Mouse (Mus musculus): Measurements from ENCODE around the gene Apom. TPM values are rescaled to one million over a fixed set of nuclear protein-coding genes. Genes with fewer than 3 reads are reported as not detected.

Gene Apom
- polyA plus RNA-seq, 1 experiment from 2014 or later, result 34.0 TPM

DNA sequence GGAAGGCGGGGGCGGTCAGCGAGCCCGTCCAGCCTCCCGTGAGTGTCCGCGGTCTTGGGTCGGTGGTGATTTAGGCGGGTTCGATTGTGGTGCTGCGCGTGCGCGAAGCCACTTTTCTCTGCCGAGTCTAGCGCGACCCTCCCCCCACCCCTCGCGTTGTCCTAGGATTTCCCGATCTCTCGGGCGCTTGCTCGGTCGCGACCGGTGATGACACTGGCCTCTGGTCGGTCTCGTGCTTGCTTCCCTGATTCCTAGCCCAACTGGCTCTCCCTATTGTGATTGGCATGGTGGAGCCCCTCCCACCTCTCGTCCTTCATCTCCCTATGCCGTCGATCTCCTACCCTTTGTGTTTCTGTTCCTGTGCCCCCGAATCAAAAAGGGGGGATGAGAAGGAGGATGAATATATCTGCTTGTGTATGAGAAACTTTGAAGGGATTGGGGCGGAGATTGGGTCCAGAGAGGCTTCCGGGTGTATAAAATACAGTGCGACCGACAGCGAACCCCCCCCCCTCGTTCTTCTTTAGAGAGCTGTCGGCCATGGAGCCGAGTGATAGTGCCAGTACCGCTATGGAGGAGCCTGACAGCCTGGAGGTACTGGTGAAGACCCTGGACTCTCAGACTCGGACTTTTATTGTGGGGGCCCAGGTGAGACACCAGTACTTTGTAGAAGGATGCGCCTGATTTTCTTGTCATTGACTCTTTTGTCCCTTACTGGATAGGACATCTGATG is 3.9 kb upstream of the Apom start:
- ATAC-seq (ENCODE audit: insufficient read depth, low FRiP score), result peak; percentile 41
- no peaks in the 10 kb centered on the region for H3K36me3 ChIP-seq (ENCODE audit: control insufficient read depth, insufficient read depth, low read length)
- no peaks in the 10 kb centered on the region for H3K9me3 ChIP-seq (replicated peaks; ENCODE audit: control insufficient read depth, low read length)
- H3K4me1 ChIP-seq (ENCODE audit: control insufficient read depth, insufficient read depth, low read length), result peaks cover 14% of the 10 kb centered on the region
- H3K27me3 ChIP-seq (ENCODE audit: control insufficient read depth, insufficient read depth, low read length), result no peaks in the 10 kb centered on the region
- H3K9ac ChIP-seq (ENCODE audit: low read length), result peak overlapping the region; percentile 89
- peak overlapping the region; percentile 90 for H3K4me2 ChIP-seq (ENCODE audit: low read depth, low read length)
- peak overlapping the region; percentile 97 for H3K27ac ChIP-seq (ENCODE audit: low read length)
- WGBS, result under 1% methylated on average over 43 of the region's 43 CpGs
- H3K4me3 ChIP-seq (replicated peaks; ENCODE audit: low read length), result peak overlapping the region; percentile 77

GRCm38 (mm10) chr17:35134801-35135590 is 3.1 kb upstream of the Apom start, which contains the start of gene Bag6:
Gene Bag6 (plus strand): TSS chr17:35135178.
- H3K36me3 ChIP-seq (ENCODE audit: control insufficient read depth, insufficient read depth, low read length), result no peaks in the 10 kb centered on the region
- H3K4me2 ChIP-seq (ENCODE audit: low read depth, low read length), result peak within 1 kb of the TSS; percentile 90
- peak; percentile 96 for ATAC-seq (ENCODE audit: insufficient read depth, low FRiP score)
- H3K4me1 ChIP-seq (ENCODE audit: control insufficient read depth, insufficient read depth, low read length), result peaks cover 14% of the 10 kb centered on the region
- under 1% methylated on average over 66 of the region's 66 CpGs for WGBS
- H3K9ac ChIP-seq (ENCODE audit: low read length), result peak within 1 kb of the TSS; percentile 89
- peak within 1 kb of the TSS; percentile 97 for H3K27ac ChIP-seq (ENCODE audit: low read length)
- no peaks in the 10 kb centered on the region for H3K9me3 ChIP-seq (replicated peaks; ENCODE audit: control insufficient read depth, low read length)
- no peaks in the 10 kb centered on the region for H3K27me3 ChIP-seq (ENCODE audit: control insufficient read depth, insufficient read depth, low read length)
- H3K4me3 ChIP-seq (replicated peaks; ENCODE audit: low read length), result peak within 1 kb of the TSS; percentile 77

DNA sequence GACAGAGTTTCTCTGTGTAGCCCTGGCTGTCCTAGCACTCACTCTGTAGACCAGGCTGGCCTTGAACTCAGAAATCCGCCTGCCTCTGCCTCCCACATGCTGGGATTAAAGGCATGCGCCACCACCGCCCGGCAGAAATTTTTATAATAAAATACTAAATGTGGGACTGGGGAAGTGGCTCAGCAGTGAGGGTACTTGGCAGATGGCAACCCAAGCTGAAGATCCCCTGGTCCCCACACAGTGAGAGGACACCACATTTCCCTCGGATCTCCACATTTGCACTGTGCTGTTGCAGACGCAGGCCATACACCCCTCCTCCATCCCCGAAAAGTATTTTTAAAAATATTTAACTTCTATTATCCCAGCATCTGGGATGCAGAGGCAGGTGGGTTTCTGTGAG is 1.7 kb upstream of the Apom start:
- 96% methylated on average over 7 of the region's 7 CpGs for WGBS
- Histone ChIP-seq H3K9me3 (replicated peaks; ENCODE audit: control insufficient read depth, low read length) (no peaks in the 10 kb centered on the region), H3K9ac (ENCODE audit: low read length) (no peak overlapping the region), H3K27me3 (ENCODE audit: control insufficient read depth, insufficient read depth, low read length) (no peaks in the 10 kb centered on the region), H3K36me3 (ENCODE audit: control insufficient read depth, insufficient read depth, low read length) (no peaks in the 10 kb centered on the region), H3K4me3 (replicated peaks; ENCODE audit: low read length) (no peak overlapping the region), H3K27ac (ENCODE audit: low read length) (no peak overlapping the region), H3K4me2 (ENCODE audit: low read depth, low read length) (no peak overlapping the region), H3K4me1 (ENCODE audit: control insufficient read depth, insufficient read depth, low read length) (peaks cover 15% of the 10 kb centered on the region)
- ATAC-seq (ENCODE audit: insufficient read depth, low FRiP score), result no peak

- H3K4me2 ChIP-seq (ENCODE audit: low read depth, low read length), result no peak overlapping the region
- peaks cover 19% of the 10 kb centered on the region for H3K4me1 ChIP-seq (ENCODE audit: control insufficient read depth, insufficient read depth, low read length)
- 67% methylated on average over 3 of the region's 3 CpGs for WGBS
- H3K27ac ChIP-seq (ENCODE audit: low read length), result no peak overlapping the region
- ATAC-seq (ENCODE audit: insufficient read depth, low FRiP score), result no peak
- H3K4me3 ChIP-seq (replicated peaks; ENCODE audit: low read length), result no peak overlapping the region
- no peaks in the 10 kb centered on the region for H3K9me3 ChIP-seq (replicated peaks; ENCODE audit: control insufficient read depth, low read length)
- H3K27me3 ChIP-seq (ENCODE audit: control insufficient read depth, insufficient read depth, low read length), result no peaks in the 10 kb centered on the region
- H3K36me3 ChIP-seq (ENCODE audit: control insufficient read depth, insufficient read depth, low read length), result no peaks in the 10 kb centered on the region
- no peak overlapping the region for H3K9ac ChIP-seq (ENCODE audit: low read length)
Measured at GRCm38 (mm10) chr17:35132174-35132560, 317 bp upstream of the Apom start.

DNA sequence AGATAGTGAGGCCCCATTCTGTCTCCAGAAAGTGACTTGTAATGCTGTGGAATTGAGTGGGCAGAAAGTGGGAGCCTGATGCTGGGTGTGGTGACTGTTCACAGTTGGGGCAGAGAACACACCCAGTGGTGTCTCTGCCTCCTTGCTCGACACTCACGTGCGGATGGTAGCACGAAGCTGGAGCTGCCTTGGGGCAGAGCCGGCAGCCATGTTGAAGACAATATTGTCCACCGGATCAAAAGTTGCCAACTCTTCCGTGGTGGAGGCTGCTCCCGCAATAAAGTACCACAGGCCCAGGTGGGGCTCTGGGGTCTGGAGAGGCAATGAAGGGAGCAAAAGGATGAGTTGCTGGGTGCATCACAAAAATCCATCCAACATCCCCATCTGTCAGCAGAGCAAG is 812 bp downstream of the Apom start:
- WGBS, result 88% methylated on average over 8 of the region's 8 CpGs
- ATAC-seq (ENCODE audit: insufficient read depth, low FRiP score), result no peak
- Histone ChIP-seq H3K4me1 (ENCODE audit: control insufficient read depth, insufficient read depth, low read length) (peaks cover 15% of the 10 kb centered on the region), H3K27ac (ENCODE audit: low read length) (no peak overlapping the region), H3K4me2 (ENCODE audit: low read depth, low read length) (no peak overlapping the region), H3K4me3 (replicated peaks; ENCODE audit: low read length) (no peak overlapping the region), H3K36me3 (ENCODE audit: control insufficient read depth, insufficient read depth, low read length) (no peaks in the 10 kb centered on the region), H3K9me3 (replicated peaks; ENCODE audit: control insufficient read depth, low read length) (no peaks in the 10 kb centered on the region), H3K27me3 (ENCODE audit: control insufficient read depth, insufficient read depth, low read length) (no peaks in the 10 kb centered on the region), H3K9ac (ENCODE audit: low read length) (no peak overlapping the region)

DNA sequence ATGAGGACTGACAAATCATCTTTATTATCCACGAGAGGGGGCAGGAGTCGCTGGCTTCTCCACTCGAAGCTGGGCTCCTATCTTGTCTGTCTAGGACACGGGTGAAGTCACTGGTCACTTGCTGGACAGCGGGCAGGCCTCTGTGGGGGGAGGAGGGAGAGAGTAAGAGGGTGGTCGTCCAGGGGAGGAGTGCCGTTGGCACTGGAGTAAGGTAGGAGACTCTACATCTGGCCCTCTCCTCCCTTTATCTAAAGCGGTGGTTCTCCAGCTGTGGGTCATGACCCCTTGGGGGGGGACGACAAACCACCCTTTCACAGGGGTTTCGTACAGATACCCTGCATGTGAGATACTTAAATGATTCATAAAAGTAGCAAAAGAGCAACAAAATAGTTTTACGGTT is 2.9 kb downstream of the Apom start:
- no peak overlapping the region for H3K4me3 ChIP-seq (replicated peaks; ENCODE audit: low read length)
- no peak overlapping the region for H3K4me2 ChIP-seq (ENCODE audit: low read depth, low read length)
- WGBS, result 69% methylated on average over 11 of the region's 11 CpGs
- H3K9me3 ChIP-seq (replicated peaks; ENCODE audit: control insufficient read depth, low read length), result no peaks in the 10 kb centered on the region
- no peaks in the 10 kb centered on the region for H3K36me3 ChIP-seq (ENCODE audit: control insufficient read depth, insufficient read depth, low read length)
- H3K27ac ChIP-seq (ENCODE audit: low read length), result no peak overlapping the region
- peak overlapping the region; percentile 39; the same call in 1 of the 2 replicates for H3K9ac ChIP-seq (ENCODE audit: low read length)
- peaks cover 23% of the 10 kb centered on the region for H3K4me1 ChIP-seq (ENCODE audit: control insufficient read depth, insufficient read depth, low read length)
- no peaks in the 10 kb centered on the region for H3K27me3 ChIP-seq (ENCODE audit: control insufficient read depth, insufficient read depth, low read length)
- ATAC-seq (ENCODE audit: insufficient read depth, low FRiP score), result no peak

- Histone ChIP-seq H3K36me3 (ENCODE audit: control insufficient read depth, insufficient read depth, low read length) (no peaks in the 10 kb centered on the region), H3K9ac (ENCODE audit: low read length) (peak overlapping the region; percentile 83), H3K9me3 (replicated peaks; ENCODE audit: control insufficient read depth, low read length) (no peaks in the 10 kb centered on the region), H3K27me3 (ENCODE audit: control insufficient read depth, insufficient read depth, low read length) (no peaks in the 10 kb centered on the region), H3K27ac (ENCODE audit: low read length) (peak overlapping the region; percentile 90; the same call in 1 of the 2 replicates), H3K4me1 (ENCODE audit: control insufficient read depth, insufficient read depth, low read length) (peaks cover 31% of the 10 kb centered on the region), H3K4me3 (replicated peaks; ENCODE audit: low read length) (peak overlapping the region; percentile 59), H3K4me2 (ENCODE audit: low read depth, low read length) (peak overlapping the region; percentile 79)
- no peak for ATAC-seq (ENCODE audit: insufficient read depth, low FRiP score)
- 52% methylated on average over 13 of the region's 13 CpGs for WGBS
Measured at GRCm38 (mm10) chr17:35127017-35127416, 4.8 kb downstream of the Apom start.

DNA sequence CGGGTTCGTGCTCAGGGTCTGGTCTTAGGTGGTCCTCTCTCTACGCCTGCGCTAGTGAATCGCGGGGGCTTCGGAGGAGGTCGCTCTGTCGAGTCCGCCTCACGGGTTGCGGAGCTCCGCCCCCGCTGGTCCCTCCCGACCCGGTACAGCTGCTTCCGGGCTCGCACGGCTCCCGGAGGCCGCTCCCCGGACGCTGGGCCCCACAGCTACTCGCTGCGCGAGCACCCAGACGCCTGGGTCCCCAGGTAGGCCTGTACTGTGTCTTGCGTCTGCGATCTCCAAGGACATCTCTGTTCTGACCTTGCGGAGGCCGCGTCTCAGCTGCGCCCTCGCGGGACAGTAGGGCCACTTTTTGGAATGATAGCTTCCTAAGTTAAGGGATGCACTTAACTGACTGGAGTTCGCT is 5.6 kb downstream of the Apom start, which contains the start of gene D17H6S53E:
TSS of gene D17H6S53E (plus strand) at position 168 of the 406 bp plus-strand sequence.
- ATAC-seq (ENCODE audit: insufficient read depth, low FRiP score), result peak; percentile 73

GRCm38 (mm10) chr17:35125578-35125977 is 6.3 kb downstream of the Apom start:
- WGBS, result 17% methylated on average over 6 of the region's 6 CpGs
- ATAC-seq (ENCODE audit: insufficient read depth, low FRiP score), result no peak
- H3K9me3 ChIP-seq (replicated peaks; ENCODE audit: control insufficient read depth, low read length), result no peaks in the 10 kb centered on the region
- no peaks in the 10 kb centered on the region for H3K36me3 ChIP-seq (ENCODE audit: control insufficient read depth, insufficient read depth, low read length)
- H3K4me2 ChIP-seq (ENCODE audit: low read depth, low read length), result peak overlapping the region; percentile 79
- peaks cover 33% of the 10 kb centered on the region for H3K4me1 ChIP-seq (ENCODE audit: control insufficient read depth, insufficient read depth, low read length)
- H3K27ac ChIP-seq (ENCODE audit: low read length), result peak overlapping the region; percentile 90
- H3K27me3 ChIP-seq (ENCODE audit: control insufficient read depth, insufficient read depth, low read length), result no peaks in the 10 kb centered on the region
- peak overlapping the region; percentile 59 for H3K4me3 ChIP-seq (replicated peaks; ENCODE audit: low read length)
- H3K9ac ChIP-seq (ENCODE audit: low read length), result peak overlapping the region; percentile 83

More for the DNA sequence above, 5.6 kb downstream of the Apom start, which contains the start of gene D17H6S53E:
- Histone ChIP-seq H3K27ac (ENCODE audit: low read length) (peak within 1 kb of the TSS; percentile 90), H3K9ac (ENCODE audit: low read length) (peak within 1 kb of the TSS; percentile 83), H3K36me3 (ENCODE audit: control insufficient read depth, insufficient read depth, low read length) (no peaks in the 10 kb centered on the region), H3K4me3 (replicated peaks; ENCODE audit: low read length) (peak within 1 kb of the TSS; percentile 59), H3K27me3 (ENCODE audit: control insufficient read depth, insufficient read depth, low read length) (no peaks in the 10 kb centered on the region), H3K9me3 (replicated peaks; ENCODE audit: control insufficient read depth, low read length) (no peaks in the 10 kb centered on the region), H3K4me2 (ENCODE audit: low read depth, low read length) (peak within 1 kb of the TSS; percentile 79), H3K4me1 (ENCODE audit: control insufficient read depth, insufficient read depth, low read length) (peaks cover 33% of the 10 kb centered on the region)
- under 1% methylated on average over 36 of the region's 36 CpGs for WGBS
